Mouse (Mus musculus) small intestine, adult 2 months (tissue): Measurements from ENCODE around the gene Stx19. TPM values are rescaled to one million over a fixed set of nuclear protein-coding genes. Genes with fewer than 3 reads are reported as not detected.

Experiments used
- H3K27ac ChIP-seq: fragments of 200-500 bp; 2 replicates; pipeline ENCODE4 v1.5.1; 2012; ENCODE audit warnings: low read depth, low read length, control low read depth, inconsistent platforms; ENCODE audit not compliant: insufficient read depth
- H3K27me3 ChIP-seq: fragments of 200-500 bp; 2 replicates; pipeline ENCODE4 v1.6.1; 2012; ENCODE audit warnings: mild to moderate bottlenecking, moderate library complexity, low read length, inconsistent platforms; ENCODE audit not compliant: control insufficient read depth, insufficient read depth
- H3K36me3 ChIP-seq: fragments of 200-500 bp; 2 replicates; pipeline ENCODE4 v1.6.1; 2012; ENCODE audit warnings: mild to moderate bottlenecking, low read length, control low read depth, inconsistent platforms; ENCODE audit not compliant: control insufficient read depth, insufficient read depth
- H3K4me1 ChIP-seq: fragments of 200-500 bp; 2 replicates; pipeline ENCODE4 v1.6.1; 2012; ENCODE audit warnings: low read length, inconsistent platforms, mixed read lengths; ENCODE audit not compliant: control insufficient read depth, insufficient read depth, insufficient read length
- H3K4me3 ChIP-seq: fragments of 200-500 bp; 2 replicates; pipeline ENCODE4 v1.5.1; 2012; ENCODE audit warnings: low read depth, mild to moderate bottlenecking, control low read depth, inconsistent platforms, low read length, moderate library complexity
- CTCF ChIP-seq: fragments of 200-500 bp; IDR thresholded peaks from 2 replicates; pipeline ENCODE4 v1.5.1; 2012; ENCODE audit warnings: low read depth, mild to moderate bottlenecking, control low read depth, inconsistent platforms, low read length, moderate library complexity, mixed read lengths; ENCODE audit not compliant: insufficient replicate concordance, insufficient read length; ENCODE audit errors: extremely low read depth
- POLR2A ChIP-seq: fragments of 200-500 bp; IDR thresholded peaks from 2 replicates; pipeline ENCODE4 v1.6.1; 2012; ENCODE audit warnings: low read depth, mild to moderate bottlenecking, control low read depth, inconsistent platforms, low read length, moderate library complexity
- WGBS: fragments of 180-500 bp; shearing (Covaris S2); methylation state at CpG from one replicate; pipeline ENCODE4 v1.1.7; 2018; 5-methylcytosine and 5-hydroxymethylcytosine counted together
- polyA plus RNA-seq: library from polyadenylated mRNA; depleted of rRNA; stranded (reverse); fragments of >200 nt; gene quantifications from 2 replicates; pipeline ENCODE4 v1.2.3, GENCODE M21; 2012; rRNA removed

Gene Stx19
- polyA plus RNA-seq: 0.04 TPM in 1 of 2 replicates, not detected in the other

DNA sequence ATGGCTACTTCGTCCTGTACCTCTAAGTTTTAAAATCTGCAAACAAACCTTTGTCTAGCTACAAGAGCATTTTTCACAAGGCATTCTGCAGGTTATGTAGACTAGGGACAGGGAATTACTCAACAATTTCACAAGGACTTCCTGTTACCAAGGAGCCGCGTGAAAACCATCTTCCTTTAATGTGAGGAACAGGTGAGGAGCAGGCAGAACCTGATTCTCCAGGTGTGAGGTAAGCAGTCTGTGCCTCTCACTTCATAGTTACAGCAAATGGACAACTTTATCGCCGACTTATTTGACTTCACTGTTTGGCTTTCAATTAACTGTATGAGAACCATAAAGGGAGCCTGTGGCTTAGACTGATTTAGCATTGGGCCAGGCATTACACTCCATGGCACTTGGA is at the start of gene Stx19:
TSS of gene Stx19 (plus strand) at position 186 of the 400 bp plus-strand sequence.
- no peak for TF ChIP-seq POLR2A
- no peak for TF ChIP-seq CTCF
- 27% methylated on average over 5 of the region's 5 CpGs for WGBS
- no peak within 1 kb of the TSS for H3K4me3 ChIP-seq
- peaks cover 3% of the 10 kb centered on the region; the same call in 1 of the 2 replicates for H3K36me3 ChIP-seq
- no peaks in the 10 kb centered on the region for H3K27me3 ChIP-seq
- no peaks in the 10 kb centered on the region for H3K4me1 ChIP-seq
- no peak within 1 kb of the TSS for H3K27ac ChIP-seq

- Histone ChIP-seq H3K27me3 (no peaks in the 10 kb centered on the region), H3K27ac (no peak overlapping the region), H3K4me3 (no peak overlapping the region), H3K36me3 (peaks cover 19% of the 10 kb centered on the region), H3K4me1 (no peaks in the 10 kb centered on the region)
- TF ChIP-seq POLR2A (no peak), CTCF (no peak)
- 87% methylated on average over 4 of the region's 4 CpGs for WGBS
These were observed 41.0 kb upstream of the Stx19 start for GRCm38 (mm10) chr16:62773462-62773861.

DNA sequence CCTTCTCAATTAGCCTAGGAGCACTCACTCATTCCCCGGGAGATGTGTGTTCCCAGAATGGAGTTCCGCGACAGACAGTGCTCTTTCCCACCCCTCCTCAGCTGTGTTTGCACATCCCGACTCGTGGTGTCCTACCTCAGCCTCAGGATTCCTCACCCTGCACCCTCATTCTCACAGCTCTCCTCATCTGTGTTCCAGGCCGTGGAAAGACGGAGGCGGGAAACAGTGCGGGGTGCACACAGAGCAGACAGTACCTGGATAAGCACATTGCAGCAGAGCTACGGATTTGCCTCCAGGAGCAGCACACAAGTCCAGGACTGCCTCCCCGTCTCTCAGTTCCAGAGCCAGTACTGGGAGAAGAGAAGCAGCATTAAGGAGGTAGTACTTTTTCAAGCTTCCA is 38.4 kb upstream of the Stx19 start:
- TF ChIP-seq POLR2A: no peak
- TF ChIP-seq CTCF: no peak
- Histone ChIP-seq H3K4me1 (no peaks in the 10 kb centered on the region), H3K4me3 (no peak overlapping the region), H3K36me3 (peaks cover 12% of the 10 kb centered on the region), H3K27ac (no peak overlapping the region), H3K27me3 (no peaks in the 10 kb centered on the region)
- WGBS: 84% methylated on average over 11 of the region's 11 CpGs

- Histone ChIP-seq H3K27me3 (no peaks in the 10 kb centered on the region), H3K36me3 (peaks cover 7% of the 10 kb centered on the region), H3K4me3 (no peak overlapping the region), H3K27ac (no peak overlapping the region), H3K4me1 (no peaks in the 10 kb centered on the region)
- TF ChIP-seq POLR2A: no peak
- no peak for TF ChIP-seq CTCF
- WGBS: 87% methylated on average over 10 of the region's 10 CpGs
These were observed 36.2 kb upstream of the Stx19 start for GRCm38 (mm10) chr16:62778282-62778681.

DNA sequence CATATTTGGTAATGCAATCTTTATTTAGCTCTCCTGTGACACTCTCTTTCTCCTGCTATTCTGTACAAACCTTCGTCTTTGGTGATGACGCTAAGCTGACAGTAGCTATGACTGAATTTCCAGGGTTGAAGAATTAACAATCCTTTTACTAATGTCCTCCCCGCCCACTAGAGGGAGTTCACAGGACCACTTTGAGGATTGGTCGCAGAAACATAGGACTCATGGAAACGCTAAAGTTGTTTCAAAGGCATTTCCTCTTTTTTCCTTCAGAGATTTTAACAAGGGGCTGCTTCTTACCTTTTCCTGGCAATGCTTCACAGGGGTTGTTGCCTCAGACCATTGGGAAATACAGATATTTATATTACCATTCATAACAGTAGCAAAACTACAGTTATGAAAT is 32.2 kb upstream of the Stx19 start:
- TF ChIP-seq POLR2A: no peak
- no peak for TF ChIP-seq CTCF
- no peak overlapping the region for H3K4me3 ChIP-seq
- no peaks in the 10 kb centered on the region for H3K27me3 ChIP-seq
- no peak overlapping the region for H3K27ac ChIP-seq
- peaks cover 2% of the 10 kb centered on the region; the same call in 1 of the 2 replicates for H3K36me3 ChIP-seq
- 51% methylated on average over 5 of the region's 5 CpGs for WGBS
- peaks cover 5% of the 10 kb centered on the region; the same call in 1 of the 2 replicates for H3K4me1 ChIP-seq

GRCm38 (mm10) chr16:62786621-62787331 is 27.7 kb upstream of the Stx19 start, which contains the start of gene Nsun3:
Gene Nsun3, minus strand, starts transcription at chr16:62786818.
- Histone ChIP-seq H3K27me3 (no peaks in the 10 kb centered on the region), H3K36me3 (no peaks in the 10 kb centered on the region), H3K4me3 (peak within 1 kb of the TSS; percentile 87), H3K27ac (peak within 1 kb of the TSS; percentile 91), H3K4me1 (peaks cover 5% of the 10 kb centered on the region; the same call in 1 of the 2 replicates)
- 1% methylated on average over 41 of the region's 41 CpGs for WGBS
- TF ChIP-seq CTCF: no peak
- peak; percentile 82; the same call in 1 of the 2 replicates for TF ChIP-seq POLR2A

GRCm38 (mm10) chr16:62796608-62797007 is 17.9 kb upstream of the Stx19 start:
- Histone ChIP-seq H3K4me1 (peaks cover 3% of the 10 kb centered on the region; the same call in 1 of the 2 replicates), H3K27ac (no peak overlapping the region), H3K27me3 (no peaks in the 10 kb centered on the region), H3K4me3 (no peak overlapping the region), H3K36me3 (peaks cover 3% of the 10 kb centered on the region; the same call in 1 of the 2 replicates)
- 73% methylated on average over 1 of the region's 1 CpGs for WGBS
- TF ChIP-seq CTCF: no peak
- TF ChIP-seq POLR2A: no peak
